Mouse (Mus musculus) heart, postnatal 4 days (tissue): ENCODE measurements at regions not wholly inside any gene's neighbourhood (a gene's known extent, or its start where the extent isn't known, plus 50 kb on each side); places are given as distances from the start of the nearest gene placed in this dataset.

ENCODE experiments used
- DNase-seq: peaks from one replicate; pipeline ENCODE4 v3.0.0; 2021

GRCm38 (mm10) chr14:99431697-99432096 lies 133.2 kb downstream of the Klf5 start:
- DNase-seq: no peak

DNA sequence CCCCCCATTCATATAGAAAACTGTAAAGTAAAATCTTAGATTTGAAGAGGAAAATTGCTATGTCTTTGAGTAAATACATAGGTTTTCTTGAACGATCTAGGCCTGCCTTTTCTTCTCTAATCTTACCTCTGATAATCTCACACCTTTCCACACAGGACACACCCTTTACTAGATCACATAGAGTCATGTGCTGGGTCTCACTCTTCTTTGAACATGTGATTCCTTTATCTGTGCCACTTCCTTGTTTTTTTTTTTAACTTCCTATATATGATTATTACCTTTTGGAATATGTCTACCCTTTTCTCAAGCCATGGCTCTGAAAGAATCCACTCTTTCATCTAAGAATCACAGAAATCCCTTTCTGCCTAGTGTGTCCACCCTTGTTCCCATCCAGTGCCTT lies 136.2 kb downstream of the Klf5 start:
- DNase-seq: no peak

DNA sequence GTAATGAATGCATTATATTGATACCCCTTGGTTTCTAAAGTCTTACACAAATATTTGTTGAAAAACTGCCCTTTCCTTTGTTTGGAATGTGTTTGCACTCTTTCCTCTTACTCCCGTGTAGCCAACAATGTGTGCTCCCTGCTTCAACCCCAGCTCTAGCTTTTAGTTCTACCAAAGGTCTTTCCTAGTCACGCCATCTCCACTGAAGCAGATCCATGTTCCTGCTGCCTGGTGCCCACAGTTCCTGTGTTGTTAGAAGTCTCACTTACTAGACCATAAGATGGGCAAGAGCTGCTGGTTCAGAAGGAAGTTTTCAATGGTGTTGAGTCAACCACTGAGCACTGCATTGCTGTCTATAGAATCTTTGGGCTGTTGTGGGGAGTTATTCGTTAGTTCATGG lies 137.0 kb downstream of the Klf5 start:
- DNase-seq: no peak

GRCm38 (mm10) chr14:99436051-99436450 lies 137.6 kb downstream of the Klf5 start:
- DNase-seq: no peak

DNA sequence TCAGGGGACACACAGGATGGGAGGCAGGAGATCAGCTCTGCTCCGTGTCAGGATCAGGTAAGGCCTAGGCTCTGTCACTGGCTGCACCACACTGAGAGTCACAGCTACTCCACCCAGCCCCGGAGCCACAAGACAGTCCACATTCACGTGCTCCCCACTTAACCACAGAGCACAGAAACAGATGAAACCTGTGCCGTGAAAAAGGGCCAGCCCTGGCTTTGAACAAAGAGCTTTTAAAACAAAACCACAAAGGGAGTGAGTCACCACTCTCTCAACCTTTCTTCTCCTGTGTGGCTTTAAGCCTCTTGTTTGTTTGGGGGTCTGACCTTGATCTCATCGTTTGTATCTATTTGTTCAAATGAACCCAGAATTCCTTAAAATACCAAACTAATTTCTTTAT lies 150.6 kb downstream of the Klf5 start:
- no peak for DNase-seq

- DNase-seq: no peak
These were observed 151.4 kb downstream of the Klf5 start for GRCm38 (mm10) chr14:99449870-99450269.

DNA sequence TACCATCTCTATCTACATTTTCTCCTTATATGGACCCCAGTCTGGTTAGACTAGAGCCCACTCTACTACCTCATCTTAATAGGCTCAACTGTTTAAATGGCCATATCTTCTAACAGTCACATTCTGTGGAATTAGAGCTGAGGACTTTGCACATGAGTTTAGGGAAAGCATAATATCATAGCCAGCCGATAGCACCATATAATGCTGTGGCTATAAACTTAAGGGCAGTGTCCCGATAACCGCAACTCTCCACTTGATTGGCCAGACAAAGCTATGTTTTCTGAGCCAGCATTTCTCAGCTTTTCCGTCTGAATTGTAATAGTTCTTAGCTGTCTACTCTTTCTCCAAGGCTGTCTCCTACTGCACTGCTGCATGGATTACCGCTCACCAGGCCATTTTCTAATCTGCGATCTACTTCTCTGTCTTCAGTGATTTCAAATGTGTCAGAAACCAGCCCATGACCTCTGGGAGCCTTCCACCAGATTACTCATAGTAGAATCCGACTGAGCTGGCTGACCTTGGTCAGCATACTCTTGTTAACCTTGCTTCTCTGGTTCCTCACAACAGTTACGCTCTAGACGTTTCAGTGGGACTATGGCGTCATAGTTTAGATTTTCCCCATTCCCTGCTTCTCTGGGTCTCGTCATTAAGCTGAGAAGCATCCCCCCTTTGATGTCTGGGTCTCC lies 152.8 kb downstream of the Klf5 start:
- no peak for DNase-seq

- no peak for DNase-seq
These were observed 155.4 kb downstream of the Klf5 start for GRCm38 (mm10) chr14:99453916-99454315.

GRCm38 (mm10) chr14:99456555-99456954 lies 158.1 kb downstream of the Klf5 start:
- no peak for DNase-seq

DNA sequence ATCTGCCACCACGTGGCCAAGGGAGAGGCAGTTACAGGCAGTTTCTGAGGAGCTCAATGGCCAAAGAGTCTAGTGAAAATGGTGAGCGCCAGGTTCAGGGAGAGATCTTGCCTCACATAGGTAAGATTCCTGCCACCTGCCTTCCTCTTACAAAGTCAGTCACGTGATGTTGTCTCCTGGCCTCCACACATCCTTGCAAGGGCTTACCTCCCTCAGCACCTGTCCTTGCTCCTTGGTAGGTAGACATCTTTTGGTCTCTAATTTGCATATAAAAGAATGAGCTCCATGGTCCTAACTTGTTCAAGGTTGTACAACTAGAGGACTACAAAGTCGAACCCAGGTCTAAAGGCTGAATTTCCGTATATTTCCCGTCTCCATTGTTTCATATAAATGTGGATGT lies 159.1 kb downstream of the Klf5 start:
- no peak for DNase-seq

DNA sequence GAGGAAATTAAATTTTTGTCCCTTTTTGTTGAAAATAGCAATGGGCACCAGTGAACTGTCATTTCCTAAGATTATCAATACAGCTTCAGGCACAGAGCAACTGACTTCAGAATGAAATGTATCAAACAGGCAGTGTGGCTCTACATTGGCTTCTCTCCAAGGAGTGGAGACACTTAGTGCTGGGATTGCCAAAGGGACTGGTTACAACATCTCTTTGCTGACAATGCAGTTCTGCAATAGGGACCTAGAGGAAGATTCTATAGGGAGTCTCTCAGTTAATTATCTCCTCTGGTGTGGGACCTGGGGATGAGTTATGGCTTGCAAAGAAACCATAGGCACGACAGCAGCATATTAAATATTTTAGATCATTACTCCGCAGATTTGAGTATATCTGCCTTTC lies 173.6 kb downstream of the Klf5 start:
- DNase-seq: no peak

DNA sequence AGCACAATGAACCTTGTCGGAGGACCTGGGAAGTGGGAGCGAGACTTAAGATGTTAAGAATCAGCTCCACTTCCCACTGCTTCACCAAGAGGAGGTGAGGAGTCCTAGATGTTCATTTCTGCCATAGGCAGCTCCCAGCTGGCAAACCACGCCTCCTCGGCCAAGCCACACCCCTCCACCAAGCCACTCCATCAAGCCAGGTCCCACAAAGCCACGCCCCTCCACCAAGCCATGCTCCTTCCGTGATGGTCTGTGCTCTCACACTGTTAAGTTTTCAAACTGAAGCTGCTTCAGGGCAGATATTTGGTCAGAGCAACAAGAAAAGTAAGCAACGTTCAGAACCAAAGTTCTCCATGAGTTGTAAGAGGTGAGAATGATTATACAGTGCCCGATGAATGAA lies 176.8 kb downstream of the Klf5 start:
- DNase-seq: no peak

GRCm38 (mm10) chr14:99480325-99481077 lies 182.0 kb downstream of the Klf5 start:
- no peak for DNase-seq

DNA sequence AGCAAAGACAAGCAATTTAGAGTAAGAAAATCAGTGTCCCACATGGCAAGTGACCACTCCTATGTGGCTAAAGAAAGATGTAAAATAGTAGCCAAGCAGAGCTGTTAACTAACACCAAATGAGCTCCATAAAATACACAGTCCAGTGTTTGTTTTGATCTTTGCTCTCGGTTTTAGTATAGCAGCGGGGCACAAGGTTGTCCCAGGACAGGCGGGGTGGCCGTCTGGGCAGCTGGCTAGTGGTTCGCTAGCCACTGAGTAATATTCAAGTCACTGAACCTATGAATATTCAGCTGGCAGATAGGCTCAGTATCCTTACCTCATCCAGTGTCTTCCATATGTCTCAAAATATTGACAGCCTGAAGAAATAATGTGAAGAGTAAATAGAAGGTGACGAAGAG lies 189.5 kb downstream of the Klf5 start:
- DNase-seq: no peak

- no peak for DNase-seq
These were observed 194.7 kb downstream of the Klf5 start for GRCm38 (mm10) chr14:99493197-99493596.

DNA sequence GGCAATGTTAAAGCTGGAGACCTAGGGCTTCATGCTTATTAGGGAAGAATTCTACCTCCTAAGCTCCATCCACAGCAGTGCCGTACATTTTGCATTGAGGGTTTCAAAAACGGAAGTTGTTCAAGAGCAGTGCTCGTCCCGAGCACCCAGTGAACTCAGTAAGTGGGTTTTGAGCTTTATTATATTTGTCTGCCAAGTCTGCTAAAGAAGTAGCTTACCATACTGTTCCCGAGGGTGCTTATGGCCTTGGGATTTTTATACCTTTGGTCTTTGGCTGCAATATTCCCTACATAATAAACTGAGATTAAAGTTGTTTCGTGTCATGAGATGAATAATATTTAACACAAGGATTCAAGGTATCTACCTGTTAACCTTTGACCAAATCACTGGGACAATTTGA lies 195.2 kb downstream of the Klf5 start:
- DNase-seq: no peak

GRCm38 (mm10) chr14:99499502-99500266 lies 201.2 kb downstream of the Klf5 start:
- no peak for DNase-seq

- no peak for DNase-seq
These were observed 206.4 kb downstream of the Klf5 start for GRCm38 (mm10) chr14:99504909-99505308.

- DNase-seq: no peak
These were observed 211.4 kb downstream of the Klf5 start for GRCm38 (mm10) chr14:99509696-99510536.

DNA sequence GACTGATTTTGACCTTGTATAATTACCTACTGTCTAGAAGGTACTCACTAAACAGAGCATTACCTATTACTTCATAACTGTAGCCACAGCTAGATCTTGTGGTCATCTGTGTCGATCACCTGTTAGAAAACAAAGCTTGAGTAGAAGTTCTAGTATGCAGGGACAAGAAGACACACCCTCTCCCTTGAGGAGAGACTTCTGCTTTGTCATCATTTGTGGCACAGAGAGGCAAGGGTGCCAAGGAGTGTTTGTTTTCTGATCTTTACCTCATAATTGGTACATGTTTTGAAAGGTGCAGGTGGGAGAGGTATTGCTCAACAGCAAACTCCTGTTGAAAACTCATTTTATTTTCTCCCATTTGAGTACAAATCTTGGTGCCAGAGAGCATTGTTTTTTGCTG lies 217.0 kb downstream of the Klf5 start:
- no peak for DNase-seq

DNA sequence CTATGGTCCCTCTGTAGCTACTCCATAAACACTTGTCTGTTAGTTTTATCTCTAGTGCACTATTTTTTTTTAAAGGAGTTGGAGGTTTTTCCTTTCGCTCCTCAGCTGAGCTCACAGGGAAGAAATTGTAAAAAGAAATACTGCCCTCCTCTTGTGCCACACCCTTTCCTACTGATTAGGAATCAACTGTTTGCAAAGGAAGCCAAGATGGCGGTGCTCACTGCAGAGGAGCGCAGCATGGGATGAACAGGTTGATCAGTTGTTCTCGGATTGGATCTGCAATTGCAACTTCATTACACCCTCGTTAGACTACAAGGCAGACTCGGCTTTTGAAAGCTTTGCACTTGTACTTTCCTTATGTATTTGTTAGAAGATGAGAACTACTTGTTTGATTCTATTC lies 218.2 kb downstream of the Klf5 start:
- no peak for DNase-seq

DNA sequence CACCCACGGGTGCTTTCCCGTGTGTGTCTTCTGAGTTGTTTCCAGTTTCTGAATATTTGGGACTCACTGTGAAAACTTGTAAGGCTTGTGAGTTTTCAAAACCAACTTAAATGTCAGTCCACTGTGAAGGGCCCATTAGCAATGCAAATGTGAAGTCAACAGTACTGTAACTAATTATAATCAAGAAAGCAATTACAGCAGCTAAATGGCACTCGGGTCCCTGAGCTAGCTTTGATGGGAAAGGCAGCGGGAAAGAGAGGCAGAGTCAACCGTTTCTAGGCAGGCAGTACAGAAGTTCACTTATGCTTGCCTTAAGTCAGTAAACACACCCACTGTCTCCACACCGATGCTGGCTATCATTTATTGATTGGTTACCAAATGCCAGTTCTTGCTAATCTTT lies 221.9 kb downstream of the Klf5 start:
- DNase-seq: no peak
